Mouse (Mus musculus): Measurements from ENCODE around the gene Rnf20.
A peak's percentile ranks its signal among the peaks of the same experiment; 100 is the strongest.
"Not testable (repeated sequence)": the region's sequence is repeated elsewhere in the genome, so short reads cannot be mapped to it uniquely, and the experiment has no call there.

Rnf20 gene

GRCm38 (mm10) chr4:49631319-49632138 lies at the start of gene Rnf20:
Gene Rnf20 (plus strand): TSS chr4:49632006.
- DNase-seq: peak; percentile 95

DNA sequence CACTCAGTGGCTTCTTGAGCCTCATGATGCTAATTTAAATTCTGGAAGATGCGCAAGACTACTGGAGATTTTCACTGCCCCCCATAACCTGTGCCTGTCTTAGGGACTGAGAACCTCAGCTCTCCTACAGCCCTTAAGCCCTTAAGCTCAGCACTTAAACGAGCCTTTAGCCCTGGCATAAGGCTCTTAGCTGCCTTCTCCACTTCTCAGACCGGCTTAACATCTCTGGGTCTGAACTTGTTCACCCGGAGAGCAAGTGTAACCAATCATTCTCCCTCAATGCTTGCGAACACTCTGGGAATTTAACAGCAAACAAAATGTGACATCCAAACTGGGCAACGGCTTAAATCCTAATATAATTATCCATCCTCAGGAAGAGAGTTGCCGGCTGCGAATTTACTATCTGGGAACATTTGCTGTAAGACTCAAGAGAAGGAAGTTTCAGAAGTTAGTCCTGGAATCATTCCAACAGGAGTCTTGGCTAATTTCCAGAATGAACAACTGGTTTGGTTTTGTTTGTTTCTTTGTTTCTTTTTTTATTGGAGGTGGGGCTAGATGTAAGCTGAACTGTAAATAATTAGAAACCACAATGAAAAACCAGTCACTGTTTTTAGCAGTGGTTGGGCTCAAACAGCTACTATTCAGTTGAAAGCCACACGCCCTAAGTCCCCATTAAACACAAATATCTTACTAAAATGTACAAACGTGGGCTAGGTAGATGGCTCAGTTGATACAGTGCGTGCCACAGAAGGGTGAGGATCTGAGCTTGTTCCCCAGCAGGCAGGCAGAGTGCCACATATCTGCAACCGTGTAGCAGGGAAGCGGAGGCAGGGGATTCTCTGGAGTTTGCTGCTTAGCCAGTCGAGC lies 47.6 kb upstream of the Rnf20 start:
- peak; percentile 15 for DNase-seq

DNA sequence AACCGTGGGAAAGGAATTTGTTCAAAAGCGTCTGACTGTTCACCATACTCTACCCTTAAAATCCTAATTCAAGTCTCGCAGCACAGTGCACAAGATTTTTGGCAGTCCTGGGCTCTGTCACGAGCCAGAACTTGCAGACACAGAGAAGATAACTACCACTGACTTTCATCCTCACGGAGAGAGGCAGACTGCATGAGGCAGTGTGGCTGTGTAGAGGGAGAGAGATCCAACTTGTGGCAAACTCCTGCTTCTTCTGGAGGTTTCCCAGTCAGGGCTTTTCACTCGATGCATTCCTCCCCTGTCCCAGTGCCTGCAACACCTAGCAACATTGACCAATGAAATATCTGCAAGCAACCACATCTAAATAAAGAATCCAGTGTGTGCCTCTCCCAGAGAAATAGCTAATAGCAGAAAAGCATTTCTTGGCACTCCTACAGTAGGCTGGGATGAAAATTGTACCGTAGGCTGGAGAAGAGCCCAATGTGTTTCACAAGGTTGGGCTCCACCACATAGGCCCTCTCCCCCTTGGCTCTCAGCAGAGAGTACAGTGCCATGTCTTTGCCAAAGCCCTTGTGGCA lies 46.2 kb upstream of the Rnf20 start:
- peak; percentile 48 for DNase-seq

- DNase-seq: no peak
Observed at GRCm38 (mm10) chr4:49586811-49587210, 45.0 kb upstream of the Rnf20 start.

DNA sequence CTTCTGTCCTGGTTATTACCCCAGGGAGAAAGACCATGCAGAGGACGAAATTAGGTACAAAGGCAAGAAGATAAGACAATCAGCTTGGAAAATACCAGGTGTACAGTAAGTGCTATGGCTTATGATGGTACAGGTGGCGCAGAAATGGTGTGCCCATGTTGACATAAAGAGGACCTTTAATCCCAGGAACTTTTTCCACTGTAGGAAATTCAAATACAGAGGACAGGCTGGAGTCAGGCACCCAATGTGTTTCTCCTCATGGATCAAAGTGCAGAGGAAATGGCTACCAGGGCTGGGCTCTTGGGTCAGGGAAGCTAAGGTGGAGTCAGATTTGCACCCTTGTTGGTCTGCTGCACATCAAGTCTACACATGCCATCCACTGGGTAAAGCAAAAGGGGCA lies 41.7 kb upstream of the Rnf20 start:
- DNase-seq: no peak

GRCm38 (mm10) chr4:49596846-49597182 lies 35.0 kb upstream of the Rnf20 start:
- DNase-seq: no peak

GRCm38 (mm10) chr4:49597183-49598100 lies 34.4 kb upstream of the Rnf20 start, which contains the start of gene Tmem246:
Gene Tmem246 (minus strand): TSS chr4:49597876.
- peak; percentile 74 for DNase-seq

GRCm38 (mm10) chr4:49603161-49603560 lies 28.6 kb upstream of the Rnf20 start:
- DNase-seq: no peak

GRCm38 (mm10) chr4:49604016-49604546 lies 27.7 kb upstream of the Rnf20 start:
- no peak for DNase-seq

DNA sequence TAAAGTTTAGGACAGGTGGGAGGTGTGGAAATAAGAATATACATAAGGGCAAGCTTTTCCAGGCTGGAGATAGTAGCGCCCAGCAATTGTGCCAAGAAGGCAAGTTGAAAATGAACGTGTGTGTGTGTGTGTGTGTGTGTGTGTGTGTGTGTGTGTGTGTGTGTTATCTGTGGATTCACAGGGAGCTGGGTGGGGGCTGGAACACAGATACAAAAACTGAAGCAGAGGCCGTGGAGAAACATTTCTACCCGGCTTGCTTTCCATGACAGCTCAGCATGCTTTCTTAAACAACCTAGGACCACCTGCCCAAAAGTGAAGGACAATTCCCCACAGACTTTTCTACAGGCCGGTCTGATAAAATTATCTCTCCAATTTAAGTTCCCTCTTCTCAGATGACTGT lies 27.2 kb upstream of the Rnf20 start:
- DNase-seq: no peak

DNA sequence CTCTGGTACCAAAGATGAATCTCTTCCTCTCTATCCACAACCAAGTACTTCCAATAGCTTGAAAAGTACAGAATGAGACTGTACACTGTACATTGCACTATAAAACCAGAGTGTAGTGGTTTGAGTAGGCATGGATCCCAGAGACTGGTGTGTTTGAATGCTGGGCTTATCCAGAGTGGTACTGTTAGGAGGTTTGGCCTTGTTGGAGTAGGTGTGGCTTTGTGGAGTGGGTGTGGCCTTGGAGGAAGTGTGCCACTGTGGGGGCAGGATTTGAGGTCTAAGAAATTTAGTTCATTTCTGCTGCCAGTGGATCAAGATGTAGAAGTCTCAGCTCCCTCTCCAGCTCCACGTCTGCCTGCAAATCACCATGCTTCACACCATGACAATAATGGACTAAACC lies 26.3 kb upstream of the Rnf20 start:
- DNase-seq: no peak

DNA sequence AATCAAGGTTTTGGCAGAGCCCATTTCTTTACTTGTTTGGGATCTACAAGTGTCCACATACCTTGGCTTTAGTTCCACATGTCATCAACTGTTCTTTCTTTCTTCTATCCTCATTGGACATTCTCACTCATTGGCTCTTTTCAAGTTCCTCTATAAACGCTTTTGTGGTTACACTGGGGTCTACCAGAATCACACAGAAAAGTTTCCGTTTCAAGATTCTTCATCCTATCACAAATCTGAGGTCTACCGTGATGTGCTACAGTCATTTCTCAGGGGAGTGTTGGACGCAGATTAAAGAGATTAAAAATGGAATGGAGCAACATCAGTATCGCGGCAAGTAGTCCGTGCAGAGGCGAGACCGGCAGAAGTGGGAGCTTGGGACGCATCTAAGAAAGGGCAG lies 14.9 kb upstream of the Rnf20 start:
- no peak for DNase-seq

DNA sequence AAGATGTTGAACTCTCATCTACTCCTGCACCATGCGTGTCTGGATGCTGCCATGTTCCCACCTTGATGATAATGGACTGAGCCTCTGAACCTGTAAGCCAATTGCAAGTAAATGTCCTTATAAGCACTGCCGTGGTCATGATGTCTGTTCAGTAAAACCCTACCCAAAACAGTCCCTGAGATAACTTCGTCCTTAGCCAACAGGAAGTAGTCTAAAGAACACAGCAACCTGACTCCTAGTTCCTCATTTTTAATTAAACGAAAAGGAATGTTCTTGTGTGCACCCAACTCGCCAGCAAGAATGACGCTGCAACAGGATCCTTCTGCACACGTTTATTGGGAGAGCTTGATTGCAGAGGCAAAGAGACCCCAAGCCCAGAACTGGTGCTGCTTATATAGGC lies 11.9 kb upstream of the Rnf20 start:
- not testable (repeated sequence) for DNase-seq

DNA sequence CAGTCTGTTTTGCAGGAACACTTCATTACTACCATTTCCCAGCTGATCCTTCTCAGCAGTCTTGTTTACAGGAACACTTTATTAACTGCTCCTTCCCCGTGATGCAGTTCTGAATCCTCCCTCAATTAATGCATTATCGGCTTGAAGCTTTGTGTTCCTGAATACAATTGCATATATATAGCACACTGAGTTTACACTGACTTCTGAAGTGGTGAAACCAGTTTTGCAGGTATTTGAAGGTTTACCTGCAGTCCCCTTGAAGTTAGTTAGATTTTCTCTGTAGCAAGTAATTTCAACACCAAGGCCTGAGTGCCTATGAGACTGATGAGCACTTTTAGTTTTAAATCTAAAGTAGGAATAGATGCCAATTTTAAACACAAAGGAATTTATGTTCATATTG lies 9.5 kb upstream of the Rnf20 start:
- no peak for DNase-seq

- no peak for DNase-seq
Observed at GRCm38 (mm10) chr4:49623916-49624315, 7.9 kb upstream of the Rnf20 start.

GRCm38 (mm10) chr4:49624969-49625368 lies 6.8 kb upstream of the Rnf20 start:
- DNase-seq: not testable (repeated sequence)

GRCm38 (mm10) chr4:49626973-49627372 lies 4.8 kb upstream of the Rnf20 start:
- DNase-seq: peak; percentile 56

DNA sequence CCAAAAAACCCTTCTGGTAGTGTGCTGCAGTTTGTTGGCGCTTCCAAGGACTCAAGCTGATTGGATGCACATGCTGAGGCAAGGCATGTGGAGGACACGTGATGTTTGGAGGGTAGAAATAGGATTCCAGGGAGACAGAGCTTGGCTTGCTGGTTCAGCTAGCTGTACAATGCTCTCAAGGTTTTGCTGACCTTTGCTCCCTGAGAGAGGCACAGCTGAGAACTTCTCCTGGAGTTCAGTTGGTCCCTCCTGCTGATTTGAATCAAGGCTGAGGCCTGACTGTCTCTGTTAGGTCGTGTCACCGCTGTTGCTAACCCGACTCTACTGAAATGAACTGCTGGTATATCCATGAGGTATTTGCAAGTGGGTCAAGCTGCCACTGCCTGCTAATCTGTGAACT lies 2.9 kb upstream of the Rnf20 start:
- no peak for DNase-seq

DNA sequence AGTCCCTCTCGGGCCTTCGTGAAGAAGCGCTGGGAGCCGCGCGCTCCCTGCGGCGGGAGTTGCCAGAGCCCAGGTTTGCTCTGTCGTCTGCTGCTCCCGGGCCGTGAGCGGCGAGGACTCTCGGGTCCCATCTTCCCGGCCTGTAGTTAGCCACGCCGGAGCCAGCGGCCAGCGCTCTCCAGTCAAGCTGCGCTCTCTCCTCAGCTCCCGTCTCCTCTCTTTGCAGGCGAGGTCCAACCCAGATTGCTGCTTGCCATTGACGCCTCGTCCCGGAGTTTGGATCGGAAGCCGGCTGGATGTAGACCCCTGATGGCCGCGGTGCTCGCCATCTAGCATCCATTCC lies 304 bp downstream of the Rnf20 start:
- no peak for DNase-seq

- DNase-seq: no peak
Observed at GRCm38 (mm10) chr4:49637821-49638220, 6.0 kb downstream of the Rnf20 start.

DNA sequence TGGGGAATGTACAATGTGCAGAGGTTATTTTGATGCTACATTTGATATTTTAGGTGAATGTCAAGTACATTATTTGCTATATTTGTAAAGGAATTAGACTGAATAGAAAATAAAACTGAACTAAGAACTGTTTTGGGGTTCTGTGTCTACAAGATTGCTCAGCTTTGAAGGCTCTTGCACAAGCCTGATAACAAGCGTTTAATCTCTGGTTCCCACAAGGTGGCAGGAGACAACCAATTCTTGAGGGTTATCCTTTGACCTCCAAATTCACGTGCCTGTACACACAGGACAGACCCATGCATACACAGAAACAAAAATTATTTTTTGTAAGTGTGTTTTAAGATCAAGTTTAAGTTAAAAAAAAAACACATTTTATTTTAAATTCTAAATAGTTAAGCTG lies 8.1 kb downstream of the Rnf20 start:
- no peak for DNase-seq

- DNase-seq: no peak
Observed at GRCm38 (mm10) chr4:49659421-49659820, 27.6 kb downstream of the Rnf20 start.
